ENCODE assay signal across 8 mouse cellular contexts in genomic region chr11:95750995-95751394, GRCm38 (mm10). TPM values are rescaled to one million over a fixed set of nuclear protein-coding genes. Genes with fewer than 3 reads are reported as not detected.
DNase-seq lines count a peak whose midpoint lies in the region; ATAC-seq lines count a peak whose summit lies in the region.

No protein-coding gene starts in this region.

- H3K9ac ChIP-seq in forebrain, embryonic 11.5 days (ENCODE audit: low read length): no peak overlapping the region
- no peak overlapping the region for H3K9ac ChIP-seq in forebrain, embryonic 16.5 days (replicated peaks; ENCODE audit: low read depth, low read length)

- H3K4me3 ChIP-seq in forebrain, embryonic 11.5 days (ENCODE audit: low read depth, low read length): no peak overlapping the region
- H3K4me3 ChIP-seq in forebrain, embryonic 16.5 days (replicated peaks; ENCODE audit: low read length): no peak overlapping the region

- no peaks in the 10 kb centered on the region for H3K36me3 ChIP-seq in forebrain, embryonic 11.5 days (ENCODE audit: control insufficient read depth, insufficient read depth, low read length)
- peaks cover 19% of the 10 kb centered on the region for H3K36me3 ChIP-seq in forebrain, embryonic 16.5 days (ENCODE audit: control insufficient read depth, insufficient read depth)

- intact Hi-C loops in heart, postnatal 10 days (cut with DNase I): loop anchor here (1.0 to 5.0 kb wide), 3 partner anchors 38 to 219 kb away; partner anchors contain the start of gene Zfp652

- WGBS in forebrain, embryonic 11.5 days: 23% methylated on average over 1 of the region's 1 CpGs
- WGBS in forebrain, embryonic 16.5 days: 0% methylated on average over 1 of the region's 1 CpGs

- H3K9me3 ChIP-seq in forebrain, embryonic 11.5 days (ENCODE audit: control insufficient read depth, low read length): no peaks in the 10 kb centered on the region
- no peaks in the 10 kb centered on the region for H3K9me3 ChIP-seq in forebrain, embryonic 16.5 days (ENCODE audit: control insufficient read depth, low read length)

- ATAC-seq in forebrain, embryonic 11.5 days (replicated peaks; ENCODE audit: low FRiP score): no peak
- ATAC-seq in forebrain, embryonic 16.5 days: no peak
- peak; percentile 73 for ATAC-seq in megakaryocyte, adult 5-6 weeks (ENCODE audit: poor library complexity, severe bottlenecking)

- H3K4me1 ChIP-seq in forebrain, embryonic 11.5 days (replicated peaks; ENCODE audit: control insufficient read depth, insufficient read depth, low read length): no peaks in the 10 kb centered on the region
- H3K4me1 ChIP-seq in forebrain, embryonic 16.5 days (replicated peaks; ENCODE audit: control insufficient read depth, insufficient read depth, low read length): no peaks in the 10 kb centered on the region

- DNase-seq in forebrain, embryonic 11.5 days (ENCODE audit: low spot score): peak; percentile 82
- DNase-seq in adrenal gland, adult (ENCODE audit: inconsistent age in 2 of 2, low spot score in 1 of 2): peak; percentile 72 to 93
- DNase-seq in embryo, embryonic 10 days (ENCODE audit: low spot score): peak; percentile 82
- DNase-seq in heart, postnatal 10 days: peak; percentile 81 to 93
- DNase-seq in layer of hippocampus, postnatal 10 days (ENCODE audit: low spot score in 2 of 2): peak; percentile 84 to 85
- peak; percentile 37 to 82 for DNase-seq in spleen, adult 18-20 months

- no peaks in the 10 kb centered on the region for H3K27me3 ChIP-seq in forebrain, embryonic 11.5 days (ENCODE audit: control insufficient read depth, insufficient read depth, low read length)
- no peaks in the 10 kb centered on the region for H3K27me3 ChIP-seq in forebrain, embryonic 16.5 days (replicated peaks; ENCODE audit: control insufficient read depth, insufficient read depth, low read length)

- H3K27ac ChIP-seq in forebrain, embryonic 11.5 days (ENCODE audit: low read depth, low read length): no peak overlapping the region
- H3K27ac ChIP-seq in forebrain, embryonic 16.5 days (ENCODE audit: low read length): no peak overlapping the region

- H3K4me2 ChIP-seq in forebrain, embryonic 11.5 days (ENCODE audit: low read depth, low read length, severe bottlenecking): no peak overlapping the region
- no peak overlapping the region for H3K4me2 ChIP-seq in forebrain, embryonic 16.5 days (ENCODE audit: low read length)

RNA-seq across cellular contexts. Expression of gene B130006D01Rik, which starts 27.6 kb away (rescaled TPM):
- polyA plus RNA-seq in forebrain, embryonic 11.5 days (2014; fragmentation: Nextera tagmentation; extraction: Ambion mirVana): 1.4 and 2.2 TPM in 2 replicates
- polyA plus RNA-seq in forebrain, embryonic 16.5 days (2015; fragmentation: Nextera tagmentation; extraction: Ambion mirVana): 1.3 and 2.4 TPM in 2 replicates
- under 1 TPM; 0.47 to 0.79 TPM for total RNA-seq in heart, postnatal 10 days (2021)
- 1 to 10 TPM; 1.6 to 1.8 TPM for total RNA-seq in layer of hippocampus, postnatal 10 days (2021)
- total RNA-seq in megakaryocyte, adult 5-6 weeks (2015): 1.3 and 2.7 TPM in 2 replicates
- total RNA-seq in megakaryocyte, adult 5-6 weeks (2017): 1.8 and 2.2 TPM in 2 replicates

RNA-seq across cellular contexts. Expression of gene Zfp652, which starts 38.5 kb away (rescaled TPM):
- polyA plus RNA-seq in forebrain, embryonic 11.5 days (2014; fragmentation: Nextera tagmentation; extraction: Ambion mirVana): 11.9 and 13.9 TPM in 2 replicates
- polyA plus RNA-seq in forebrain, embryonic 16.5 days (2015; fragmentation: Nextera tagmentation; extraction: Ambion mirVana): 36.8 and 38.5 TPM in 2 replicates
- 10 to 100 TPM; 48.9 to 52.2 TPM for total RNA-seq in heart, postnatal 10 days (2021)
- 10 to 100 TPM; 51.1 to 52.1 TPM for total RNA-seq in layer of hippocampus, postnatal 10 days (2021)
- 32.0 and 41.3 TPM in 2 replicates for total RNA-seq in megakaryocyte, adult 5-6 weeks (2015)
- total RNA-seq in megakaryocyte, adult 5-6 weeks (2017): 20.6 and 28.1 TPM in 2 replicates
